Mouse (Mus musculus): Measurements from ENCODE around the gene Cdk7.

- TF ChIP-seq POLR2A (IDR thresholded peaks at IDR 0.05; ENCODE audit: insufficient read depth, low read depth, low read length) (no peak), CTCF (IDR thresholded peaks at IDR 0.05) (no peak), EP300 (IDR thresholded peaks at IDR 0.05; ENCODE audit: insufficient read depth, low read depth, low read length) (no peak)
Measured at GRCm38 (mm10) chr13:100750799-100751198, 20.1 kb upstream of the Cdk7 start.

Data from heart, adult 2 months (tissue).